Mouse (Mus musculus) MEL (cell line): ENCODE measurements around the gene Sox5.

Experiments used
- BHLHE40 ChIP-seq: IDR thresholded peaks from 2 replicates; pipeline ENCODE4 v1.6.1; 2012; ENCODE audit warnings: low read depth, mild to moderate bottlenecking, inconsistent platforms, low read length, improper control_type of control experiment, borderline replicate concordance
- CTCF ChIP-seq, 3 experiments: IDR thresholded peaks in 2 of 3; conservative IDR thresholded peaks in 1 of 3; 2 replicates each; pipeline ENCODE4 v1.5.1; 2011 to 2012; ENCODE audit warnings: low read length in 3 of 3, low read depth in 2 of 3, mild to moderate bottlenecking in 2 of 3, improper control_type of control experiment in 1 of 3, inconsistent platforms in 1 of 3, mixed read lengths in 1 of 3, moderate library complexity in 1 of 3; ENCODE audit not compliant: control insufficient read depth in 1 of 3, insufficient read depth in 1 of 3, poor library complexity in 1 of 3, severe bottlenecking in 1 of 3
- HCFC1 ChIP-seq: IDR thresholded peaks from 2 replicates; pipeline ENCODE4 v1.6.1; 2012; ENCODE audit warnings: low read depth, mild to moderate bottlenecking, inconsistent platforms, low read length, improper control_type of control experiment, moderate library complexity
- POLR2A ChIP-seq, 2 experiments: IDR thresholded peaks; 2 replicates each; pipeline ENCODE4 v1.6.1; 2011 to 2012; ENCODE audit warnings: low read length in 2 of 2, mild to moderate bottlenecking in 2 of 2, control low read depth in 1 of 2, improper control_type of control experiment in 1 of 2, low read depth in 1 of 2, moderate library complexity in 1 of 2; ENCODE audit not compliant: control insufficient read depth in 1 of 2, insufficient read depth in 1 of 2, poor library complexity in 1 of 2

GRCm38 (mm10) chr6:144709614-144710180, 72.1 kb downstream of the Sox5 start:
- TF ChIP-seq POLR2A (IDR thresholded peaks at IDR 0.05; ENCODE audit: control insufficient read depth in 1 of 2, insufficient read depth in 1 of 2, low read depth in 1 of 2, low read length in 2 of 2, poor library complexity in 1 of 2) (no peak), CTCF (IDR thresholded peaks at IDR 0.05 in 2 of 3, conservative IDR thresholded peaks at IDR 0.05 in 1 of 3; ENCODE audit: control insufficient read depth in 1 of 3, insufficient read depth in 1 of 3, low read depth in 2 of 3, low read length in 3 of 3, poor library complexity in 1 of 3, severe bottlenecking in 1 of 3) (no peak), BHLHE40 (no peak), HCFC1 (no peak)
